Mouse (Mus musculus) layer of hippocampus, postnatal 10 days (tissue): ENCODE data around the gene Bsg. TPM values are rescaled to one million over a fixed set of nuclear protein-coding genes. Genes with fewer than 3 reads are reported as not detected.
A peak's percentile ranks its signal among the peaks of the same experiment; 100 is the strongest.
"Not testable (repeated sequence)": the region's sequence is repeated elsewhere in the genome, so short reads cannot be mapped to it uniquely, and the experiment has no call there.

Source experiments
- DNase-seq, 2 experiments: peaks; one replicate each; pipeline ENCODE4 v3.0.0; 2021; ENCODE audit warnings: low spot score in 2 of 2
- total RNA-seq, 2 experiments: library from RNA; stranded (reverse); gene quantifications; 2 replicates each; pipeline ENCODE4 v1.2.3; 2021

Bsg gene
- total RNA-seq, 2 experiments from 2014 or later = 692 to 694 TPM

DNA sequence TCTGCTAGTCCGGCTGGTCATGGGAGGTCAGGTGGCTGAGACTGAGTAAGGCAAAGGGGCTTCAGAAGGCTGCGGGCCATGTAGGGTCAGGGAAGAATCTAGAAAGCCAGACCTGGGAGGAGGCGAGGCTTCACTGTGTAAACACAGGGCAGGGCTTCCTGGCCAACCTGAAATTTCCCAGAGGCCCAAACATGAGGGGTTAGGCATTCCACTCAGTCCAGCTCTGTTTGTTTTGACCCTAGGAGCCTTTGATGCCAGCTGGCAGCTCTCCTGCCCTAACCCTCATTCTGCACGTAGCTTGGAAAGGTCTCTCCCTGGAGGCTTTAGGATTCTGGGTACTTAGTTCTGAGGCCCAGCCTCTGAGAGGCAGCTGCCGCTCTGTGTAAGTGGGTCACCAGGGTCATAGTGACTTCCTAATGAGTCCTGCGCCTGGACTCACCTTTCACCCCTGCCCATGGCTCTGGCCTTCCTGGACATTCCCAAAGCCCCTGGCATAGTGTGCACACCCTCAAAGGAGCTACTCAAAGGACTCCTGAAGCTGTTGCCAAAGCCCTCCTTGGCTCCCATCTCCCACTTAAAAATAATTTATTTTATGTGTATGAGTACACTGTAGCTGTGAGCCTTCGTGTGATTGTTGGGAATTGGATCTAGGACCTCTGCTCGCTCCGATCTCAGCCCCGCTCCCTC is 2.7 kb upstream of the Bsg start:
- DNase-seq = no peak

DNA sequence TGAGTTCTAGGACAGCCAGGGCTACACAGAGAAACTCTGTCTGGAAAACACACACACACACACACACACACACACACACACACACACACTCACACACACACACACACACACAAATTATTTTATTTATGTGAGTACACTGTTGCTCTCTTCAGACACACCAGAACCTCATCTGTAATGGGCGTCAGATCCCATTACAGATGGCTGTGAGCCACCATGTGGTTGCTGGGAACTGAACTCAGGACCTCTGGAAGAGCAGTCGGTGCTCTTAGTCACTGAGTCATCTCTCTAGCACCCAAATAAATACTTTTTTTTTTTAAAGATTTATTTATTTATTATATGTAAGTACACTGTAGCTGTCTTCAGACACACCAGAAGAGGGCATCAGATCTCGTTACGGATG is 1.3 kb upstream of the Bsg start:
- not testable (repeated sequence) for DNase-seq

DNA sequence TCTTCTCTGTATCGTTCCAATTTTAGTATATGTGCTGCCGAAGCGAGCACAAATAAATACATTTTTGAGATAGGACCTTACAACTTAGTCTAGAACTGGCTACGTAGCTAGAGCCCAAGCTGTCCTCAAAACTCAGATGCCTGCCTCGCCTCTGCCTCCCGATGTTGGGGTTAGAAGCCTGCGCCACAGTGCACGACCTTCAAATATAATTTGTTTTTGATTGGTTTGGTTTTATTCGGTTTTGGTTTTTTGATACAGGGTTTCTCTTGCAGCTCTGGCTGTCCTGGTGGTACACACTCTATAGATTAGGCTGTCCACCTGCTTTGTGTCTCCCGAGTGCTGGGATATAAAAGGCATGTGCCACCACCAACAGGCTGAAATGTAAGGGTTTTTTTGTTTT is 750 bp upstream of the Bsg start:
- DNase-seq = no peak

DNA sequence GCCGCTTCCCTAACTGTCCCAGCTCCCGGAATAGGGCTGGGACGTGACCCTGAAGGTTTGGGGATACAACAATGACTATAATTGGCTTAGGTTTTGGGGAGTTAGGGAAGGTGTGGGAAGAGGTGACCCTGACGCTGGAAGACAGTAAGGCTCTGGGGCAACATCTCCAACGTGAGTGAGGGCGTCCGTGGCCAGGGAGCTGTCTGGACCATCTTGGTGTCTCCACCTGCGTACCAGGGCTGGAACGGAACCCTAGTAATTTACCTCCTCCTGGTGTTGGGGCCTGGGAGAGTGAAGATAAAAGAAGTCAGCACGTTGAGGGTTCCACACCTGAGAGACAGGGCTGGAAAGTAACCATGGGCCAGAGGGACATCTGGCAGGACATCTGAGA is 674 bp downstream of the Bsg start:
- DNase-seq = no peak

DNA sequence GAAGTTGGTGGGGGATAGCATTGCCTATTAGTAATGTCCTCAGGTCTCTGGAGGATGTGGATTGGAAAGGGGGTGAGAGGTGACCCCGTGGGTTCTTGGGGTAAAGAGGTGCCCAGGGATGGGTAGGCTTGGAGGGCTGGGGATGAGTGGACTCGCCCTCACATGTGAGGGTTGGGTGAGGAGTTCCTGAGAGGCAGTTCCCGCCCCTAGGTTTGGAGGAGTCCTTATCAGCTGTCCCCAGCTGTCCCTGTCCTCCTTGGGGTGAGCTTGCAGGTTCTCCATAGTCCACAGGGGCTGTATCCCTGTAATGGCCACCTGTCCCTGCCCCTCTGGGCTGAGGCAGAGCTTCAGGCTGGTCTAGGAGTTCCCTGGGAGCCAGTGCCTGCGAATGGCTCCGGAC is 1.7 kb downstream of the Bsg start:
- no peak for DNase-seq

DNA sequence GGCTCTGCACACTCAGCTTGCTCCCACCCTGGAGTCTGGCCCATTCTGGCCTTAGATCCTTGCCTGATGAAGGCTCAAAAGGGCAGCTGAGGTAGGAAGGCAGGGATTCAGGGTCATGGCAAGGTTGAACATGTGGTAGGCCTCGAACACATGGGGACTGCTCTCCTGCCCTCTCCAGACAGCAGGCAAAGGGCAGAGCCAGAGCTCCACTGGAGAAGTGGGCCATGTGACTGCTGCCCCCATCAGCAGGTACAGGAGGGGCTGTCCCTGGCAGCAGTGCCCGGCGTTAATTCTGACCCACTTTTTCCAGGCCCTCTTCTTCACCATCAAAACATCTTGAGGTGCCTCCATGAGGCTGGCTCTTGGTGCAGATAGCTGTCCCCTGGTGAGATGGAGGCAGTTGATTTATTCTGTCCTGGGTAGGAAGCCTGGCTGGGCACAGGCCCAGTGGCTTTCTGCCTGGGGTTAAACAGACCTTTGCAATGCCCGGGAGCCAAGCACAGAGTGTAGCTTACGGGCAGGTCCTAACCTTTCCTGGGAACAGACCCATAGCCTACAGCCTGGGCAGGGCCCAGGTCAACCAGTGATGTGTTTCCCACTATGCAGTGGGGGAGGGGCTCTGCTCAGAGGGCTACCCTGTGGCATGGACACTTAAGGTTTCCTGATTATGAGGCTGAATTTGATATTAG is 2.3 kb downstream of the Bsg start:
- DNase-seq = no peak

DNA sequence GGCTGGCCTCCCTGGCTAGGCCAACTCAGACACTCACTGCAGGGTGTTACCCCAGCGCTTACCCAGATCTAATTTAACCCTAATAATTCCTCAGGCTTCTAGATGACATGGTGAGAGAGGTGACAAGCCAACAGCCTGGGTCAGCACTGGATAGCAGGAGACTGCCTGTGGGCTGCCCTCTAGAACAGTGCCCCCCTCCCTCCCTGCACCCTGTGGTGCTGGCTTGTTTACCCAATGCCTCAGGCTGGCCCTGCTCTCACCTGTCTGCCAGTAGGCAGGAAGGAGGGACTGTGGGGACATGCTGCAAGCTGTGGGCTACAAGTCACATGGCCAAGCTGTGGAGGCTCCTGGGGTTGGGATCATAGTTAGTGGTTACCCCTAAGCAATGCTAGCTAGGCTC is 2.9 kb downstream of the Bsg start:
- no peak for DNase-seq

DNA sequence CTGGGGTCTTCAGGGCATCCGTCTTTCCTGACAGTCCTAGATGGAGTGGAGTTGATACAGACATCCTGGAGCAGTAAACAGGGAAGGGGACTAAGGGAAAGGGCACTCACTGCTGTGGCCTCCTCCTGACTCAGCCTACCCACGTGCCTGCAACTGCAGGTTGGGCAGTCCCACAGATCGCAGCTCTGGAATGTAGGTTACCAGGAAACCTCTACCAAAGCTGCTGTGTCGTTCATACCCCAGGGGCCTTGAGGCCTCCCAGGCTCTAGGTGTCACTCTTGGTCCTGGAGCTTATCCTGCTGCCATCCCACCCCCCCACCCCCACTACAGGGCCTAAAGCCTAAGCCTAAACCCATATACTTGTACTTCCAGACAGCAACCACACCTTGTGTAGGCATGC is 3.5 kb downstream of the Bsg start:
- no peak for DNase-seq

DNA sequence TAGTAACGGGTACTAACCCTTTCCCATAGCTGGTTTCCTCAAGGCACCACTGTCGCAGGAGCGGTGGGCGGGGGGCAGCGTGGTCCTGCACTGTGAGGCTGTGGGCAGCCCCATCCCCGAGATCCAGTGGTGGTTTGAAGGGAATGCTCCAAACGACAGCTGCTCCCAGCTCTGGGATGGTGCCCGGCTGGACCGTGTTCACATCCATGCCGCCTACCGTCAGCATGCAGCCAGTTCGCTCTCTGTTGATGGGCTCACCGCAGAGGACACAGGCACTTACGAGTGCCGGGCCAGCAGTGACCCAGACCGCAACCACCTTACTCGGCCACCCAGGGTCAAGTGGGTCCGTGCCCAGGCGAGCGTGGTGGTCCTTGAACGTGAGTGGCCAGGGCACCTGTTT is 4.4 kb downstream of the Bsg start:
- no peak for DNase-seq

DNA sequence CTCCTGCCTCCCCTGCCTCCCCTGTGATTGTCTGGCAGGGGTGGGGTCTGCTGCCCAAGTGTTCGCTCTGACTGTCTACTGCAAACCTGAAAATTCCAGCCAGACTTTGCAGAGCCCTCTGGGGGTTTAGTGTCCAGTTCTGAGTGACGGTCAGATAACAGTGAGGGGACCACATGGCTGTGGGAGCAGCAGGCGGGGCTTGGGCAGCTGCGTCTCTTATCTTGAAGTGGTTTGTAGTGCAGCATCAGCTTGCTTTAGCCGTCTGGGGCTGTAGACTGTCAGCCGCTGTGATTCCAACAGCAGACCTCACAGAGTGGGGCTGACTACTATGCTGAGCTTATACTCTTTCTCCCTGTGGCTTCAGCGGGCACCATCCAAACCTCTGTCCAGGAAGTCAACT is 5.0 kb downstream of the Bsg start:
- DNase-seq = no peak

DNA sequence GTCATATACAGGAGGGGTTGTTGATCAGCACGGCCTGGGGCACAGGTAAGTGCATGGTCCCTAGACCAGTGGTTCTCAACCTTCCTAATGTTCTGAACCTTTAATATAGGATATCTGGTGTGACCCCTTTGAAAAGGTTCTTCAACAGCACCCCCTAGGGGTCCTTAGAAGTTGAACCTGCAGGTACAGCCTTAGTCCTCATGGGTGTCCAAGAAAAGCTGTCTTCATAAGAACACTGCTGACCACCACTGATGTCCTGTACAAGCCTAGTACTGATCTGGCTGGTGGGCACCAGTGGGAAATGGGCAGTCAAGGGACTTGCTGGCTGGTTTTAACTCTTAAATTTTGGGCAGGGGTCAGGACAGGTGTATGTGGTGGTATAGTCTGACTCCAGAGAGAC is 7.7 kb downstream of the Bsg start:
- DNase-seq = no peak

DNA sequence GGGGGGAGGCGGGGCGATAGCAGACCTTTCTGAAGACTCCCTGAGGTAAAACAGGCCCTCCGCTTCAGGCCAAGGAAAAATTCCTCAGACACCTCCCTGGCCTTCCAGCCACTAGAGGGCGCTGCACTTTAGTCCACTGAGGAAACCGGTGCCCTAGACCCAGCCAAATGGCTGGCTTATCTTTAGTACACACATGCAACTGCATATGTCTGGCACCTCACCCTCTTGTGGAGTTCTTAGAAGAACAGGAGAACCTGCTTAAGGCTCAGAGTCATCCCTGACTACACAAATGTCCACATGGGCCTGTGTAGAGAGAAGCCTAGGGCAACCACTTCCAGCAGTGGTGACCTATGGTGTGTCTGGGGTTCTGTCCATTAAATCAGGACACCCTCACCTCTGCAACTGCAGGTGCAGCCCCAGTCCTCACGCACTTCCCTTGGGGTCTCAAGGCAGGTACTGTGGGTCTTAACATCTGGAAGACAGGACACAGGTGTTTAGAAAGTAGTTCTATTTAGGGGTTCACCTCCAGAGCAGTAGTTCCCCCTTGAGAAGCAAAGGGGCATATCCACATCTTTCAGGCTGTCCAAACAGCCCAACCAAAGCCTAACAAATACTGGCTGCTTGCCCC is 8.3 kb downstream of the Bsg start:
- DNase-seq = peak; percentile 84 to 86

DNA sequence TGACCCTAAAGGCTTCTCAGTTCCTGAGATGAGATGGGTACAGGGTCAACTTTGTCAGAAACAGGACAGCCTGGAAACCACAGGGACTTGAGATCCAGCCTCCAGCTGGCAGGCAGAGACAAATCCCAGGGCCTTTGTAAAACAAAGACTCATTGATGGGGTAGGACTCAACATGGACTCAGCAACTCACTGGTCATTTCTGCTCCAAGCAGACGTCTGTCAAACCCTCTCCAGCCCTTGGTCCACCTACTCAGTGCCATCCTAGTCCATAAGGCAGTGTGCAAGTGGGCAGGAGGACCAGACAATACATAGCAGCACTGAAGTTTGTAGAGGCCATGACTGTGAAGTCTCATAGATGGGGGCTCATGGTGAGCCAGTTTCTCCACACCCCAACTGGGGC is 8.9 kb downstream of the Bsg start:
- DNase-seq = no peak

DNA sequence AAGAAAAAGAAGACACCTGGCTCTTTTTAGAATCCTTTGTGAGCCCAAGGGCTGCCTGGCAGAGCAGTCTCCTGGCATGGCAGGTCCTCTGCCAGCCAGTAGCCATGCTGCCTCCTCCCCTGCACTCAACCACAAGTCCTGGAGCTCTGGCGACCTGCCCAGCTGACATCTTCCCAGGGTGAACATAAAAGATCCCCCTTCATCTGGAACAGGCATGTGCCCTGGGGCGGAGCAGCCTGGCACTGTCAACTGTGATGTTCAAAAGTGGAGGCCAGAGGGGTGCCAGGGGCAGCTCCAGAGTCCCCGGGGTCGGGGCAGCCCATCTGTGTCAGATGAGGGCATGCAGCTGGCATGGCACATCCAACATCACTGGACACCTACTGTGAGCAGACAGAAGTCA is 10.7 kb downstream of the Bsg start:
- no peak for DNase-seq

DNA sequence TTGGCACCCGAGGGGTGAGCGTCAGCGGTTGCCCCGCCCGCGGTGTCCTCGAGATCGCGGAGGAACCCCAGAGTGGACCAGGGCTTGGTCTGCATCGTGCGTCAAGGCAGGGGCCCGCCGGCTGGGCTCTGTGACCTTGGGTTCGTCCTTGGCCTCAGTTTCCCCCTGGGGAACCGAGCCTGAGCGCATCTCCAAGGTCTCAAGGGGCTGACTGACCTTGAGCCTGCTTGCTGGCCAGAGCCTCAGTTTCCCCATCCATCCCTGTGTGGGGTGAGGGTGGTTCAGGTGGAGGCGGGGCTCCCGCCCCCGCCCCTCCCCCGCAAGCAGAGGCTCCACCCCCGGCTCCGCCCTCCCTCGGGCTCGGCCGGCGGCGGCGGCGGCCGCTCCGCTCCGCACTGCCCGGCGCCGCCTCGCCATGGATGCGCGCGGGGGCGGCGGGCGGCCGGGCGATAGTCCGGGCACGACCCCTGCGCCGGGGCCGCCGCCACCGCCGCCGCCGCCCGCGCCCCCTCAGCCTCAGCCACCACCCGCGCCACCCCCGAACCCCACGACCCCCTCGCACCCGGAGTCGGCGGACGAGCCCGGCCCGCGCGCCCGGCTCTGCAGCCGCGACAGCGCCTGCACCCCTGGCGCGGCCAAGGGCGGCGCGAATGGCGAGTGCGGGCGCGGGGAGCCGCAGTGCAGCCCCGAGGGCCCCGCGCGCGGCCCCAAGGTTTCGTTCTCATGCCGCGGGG is 12.1 kb downstream of the Bsg start, which contains the start of gene Hcn2:
Hcn2 (plus strand) TSS at position 381 of the 734 bp plus-strand sequence.
- no peak for DNase-seq

DNA sequence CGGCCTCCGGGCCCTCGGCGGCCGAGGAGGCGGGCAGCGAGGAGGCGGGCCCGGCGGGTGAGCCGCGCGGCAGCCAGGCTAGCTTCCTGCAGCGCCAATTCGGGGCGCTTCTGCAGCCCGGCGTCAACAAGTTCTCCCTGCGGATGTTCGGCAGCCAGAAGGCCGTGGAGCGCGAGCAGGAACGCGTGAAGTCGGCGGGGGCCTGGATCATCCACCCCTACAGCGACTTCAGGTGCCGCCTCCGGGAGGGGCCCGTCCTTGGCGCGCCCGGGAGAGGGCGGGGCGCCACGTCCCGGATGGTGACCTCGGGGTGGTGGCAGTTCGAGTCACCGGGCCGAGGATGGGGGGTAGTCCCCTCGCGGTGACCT is 12.7 kb downstream of the Bsg start:
- no peak for DNase-seq

DNA sequence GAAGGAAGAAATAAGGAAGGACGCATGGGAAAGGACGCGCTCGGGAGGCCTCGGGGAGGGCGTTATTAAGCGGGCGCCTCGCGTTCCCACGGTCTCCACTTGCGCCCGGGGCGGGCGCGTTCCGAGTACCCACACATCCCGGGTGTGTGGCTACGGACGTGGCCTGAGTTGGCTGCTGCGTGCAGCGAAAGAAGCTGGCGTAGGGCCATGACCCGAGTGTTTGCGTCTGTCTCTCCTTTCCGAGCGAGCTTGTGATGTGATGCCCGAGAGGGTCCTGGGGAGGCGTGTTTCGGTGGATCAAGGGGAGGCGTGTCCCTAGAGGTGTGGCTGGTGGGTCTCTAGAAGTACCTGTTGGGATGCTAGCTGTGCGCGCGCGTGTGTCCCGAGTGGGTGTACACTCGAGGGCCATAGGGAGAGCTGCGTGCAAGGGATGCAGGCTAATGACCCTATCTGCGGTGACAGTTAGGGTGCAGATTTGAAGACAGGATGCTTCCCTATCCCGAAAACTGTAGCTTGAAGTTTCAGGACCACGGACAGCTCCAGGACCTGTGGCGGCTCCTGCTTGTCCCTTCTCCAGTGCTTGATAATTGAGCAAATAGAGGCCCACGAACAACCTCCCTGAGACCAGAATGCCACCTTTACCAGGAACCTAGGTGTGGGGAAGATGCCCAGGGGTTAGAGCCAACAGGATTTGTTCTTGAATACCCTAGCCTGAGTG is 13.5 kb downstream of the Bsg start:
- peak in 1 of 2 experiments; percentile 58 for DNase-seq

DNA sequence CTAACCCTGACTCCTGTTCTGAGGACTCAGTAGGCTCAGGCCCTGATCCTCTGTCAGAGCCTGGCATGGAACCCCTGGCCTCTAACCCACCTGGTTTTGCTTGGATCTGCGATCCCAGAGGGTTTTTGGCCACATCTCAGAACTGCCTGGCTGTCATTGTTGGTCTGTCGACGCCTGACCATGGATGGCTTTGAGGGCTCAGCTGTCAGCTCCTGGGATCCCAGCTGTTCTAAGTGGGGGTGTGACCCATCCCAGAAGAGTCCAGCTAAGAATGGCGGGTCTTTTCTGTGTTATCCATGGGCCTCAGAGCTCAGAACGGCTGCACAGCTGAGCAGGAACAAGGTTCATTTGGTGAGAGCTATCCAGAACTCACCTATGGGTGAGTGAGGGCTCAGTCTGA is 16.8 kb downstream of the Bsg start:
- no peak for DNase-seq

DNA sequence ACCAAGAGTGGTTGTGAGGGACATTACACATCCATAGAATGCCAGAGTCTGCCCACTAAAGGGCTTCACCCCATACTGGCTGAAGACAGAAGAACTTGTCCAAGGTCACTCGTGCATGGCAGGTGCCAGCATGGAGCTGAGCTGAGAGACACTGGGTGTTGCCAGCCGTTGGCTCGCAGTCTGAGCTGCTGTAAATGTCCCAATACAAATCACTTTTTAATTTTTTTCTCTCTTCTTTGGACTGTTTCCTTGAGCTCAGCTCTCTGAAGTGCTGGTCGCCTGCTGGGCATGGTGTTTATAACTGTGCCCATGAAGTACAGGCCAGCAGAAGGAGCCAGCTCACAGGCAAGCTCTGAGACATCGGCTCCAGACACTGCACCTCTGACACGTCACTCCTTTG is 18.8 kb downstream of the Bsg start:
- no peak for DNase-seq

DNA sequence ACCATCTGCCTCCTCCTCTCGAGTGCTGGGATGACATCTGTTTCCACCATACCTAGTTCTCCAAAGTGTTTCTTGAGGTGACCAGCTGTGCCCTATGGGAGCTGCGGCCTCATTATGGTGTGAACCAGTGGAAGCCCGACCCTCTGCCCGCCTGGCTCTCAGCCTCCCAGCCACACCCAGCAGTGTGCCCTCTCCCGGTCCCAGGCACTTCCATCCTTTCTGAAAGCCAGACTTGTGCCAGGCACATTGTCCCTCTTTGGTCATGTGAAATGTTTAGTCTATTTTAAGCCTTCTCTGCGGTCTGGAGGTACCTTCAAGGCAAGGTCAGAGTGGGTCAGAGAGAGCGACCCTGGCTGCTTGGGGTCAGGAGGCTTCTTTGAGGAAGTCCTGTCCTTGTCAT is 19.4 kb downstream of the Bsg start:
- DNase-seq = no peak

DNA sequence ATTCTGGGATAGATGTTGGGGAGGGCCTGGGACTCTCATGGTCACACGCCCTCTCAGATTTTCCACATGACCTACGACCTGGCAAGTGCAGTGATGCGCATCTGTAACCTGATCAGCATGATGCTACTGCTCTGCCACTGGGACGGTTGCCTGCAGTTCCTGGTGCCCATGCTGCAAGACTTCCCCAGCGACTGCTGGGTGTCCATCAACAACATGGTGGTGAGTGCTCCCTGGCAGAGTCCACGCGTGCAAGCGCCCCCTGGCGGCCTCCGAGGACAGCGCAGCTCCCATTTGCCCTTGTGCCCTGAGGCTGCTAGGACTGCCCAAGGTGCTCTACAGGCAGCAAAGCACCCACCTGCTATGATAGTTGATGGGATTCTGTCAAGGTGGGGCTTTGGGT is 21.8 kb downstream of the Bsg start:
- DNase-seq = no peak
